Mouse (Mus musculus) midbrain, embryonic 15.5 days (tissue): ENCODE data around the gene Pms2. TPM values are rescaled to one million over a fixed set of nuclear protein-coding genes. Genes with fewer than 3 reads are reported as not detected.
A peak's percentile ranks its signal among the peaks of the same experiment; 100 is the strongest.

Experiments
- ATAC-seq: fragments of 200-750 bp; cut with Nextera tagmentation; replicated peaks from 2 replicates; pipeline ENCODE4 v1.8.0; 2017; ENCODE audit warnings: moderate TSS enrichment
- H3K27ac ChIP-seq: fragments of 300-500 bp; sonication (generic); 2 replicates; pipeline ENCODE4 v1.5.1; 2015; ENCODE audit warnings: mild to moderate bottlenecking, inconsistent platforms
- H3K27me3 ChIP-seq: fragments of 300-500 bp; sonication (generic); replicated peaks from 2 replicates; pipeline ENCODE4 v1.6.1; 2015; ENCODE audit warnings: inconsistent platforms
- H3K36me3 ChIP-seq: fragments of 300-500 bp; sonication (generic); replicated peaks from 2 replicates; pipeline ENCODE4 v1.6.1; 2015; ENCODE audit warnings: inconsistent platforms
- H3K4me1 ChIP-seq: fragments of 300-500 bp; sonication (generic); 2 replicates; pipeline ENCODE4 v1.6.1; 2015; ENCODE audit warnings: inconsistent platforms
- H3K4me2 ChIP-seq: fragments of 300-500 bp; sonication (generic); 2 replicates; pipeline ENCODE4 v1.6.1; 2015; ENCODE audit warnings: inconsistent platforms, mild to moderate bottlenecking, moderate library complexity
- H3K4me3 ChIP-seq: fragments of 300-500 bp; sonication (generic); 2 replicates; pipeline ENCODE4 v1.5.1; 2015; ENCODE audit warnings: mild to moderate bottlenecking, inconsistent platforms
- H3K9ac ChIP-seq: fragments of 300-500 bp; sonication (generic); 2 replicates; pipeline ENCODE4 v1.6.1; 2015; ENCODE audit warnings: mild to moderate bottlenecking, inconsistent platforms
- H3K9me3 ChIP-seq: fragments of 300-500 bp; sonication (generic); 2 replicates; pipeline ENCODE4 v1.6.1; 2016; ENCODE audit warnings: inconsistent platforms
- WGBS: fragments of 180-500 bp; shearing (Covaris S2); methylation state at CpG from one replicate; pipeline ENCODE4 v1.1.7; 2015; ENCODE audit warnings: mixed read lengths; 5-methylcytosine and 5-hydroxymethylcytosine counted together
- polyA plus RNA-seq: library from polyadenylated mRNA; unstranded; fragments of >200 nt; fragmentation: Nextera tagmentation; extraction: Ambion mirVana; gene quantifications from 2 replicates; pipeline ENCODE4 v1.2.1, GENCODE M21; 2015

The Pms2 gene
- polyA plus RNA-seq, 1 experiment from 2014 or later: 27.4 TPM

DNA sequence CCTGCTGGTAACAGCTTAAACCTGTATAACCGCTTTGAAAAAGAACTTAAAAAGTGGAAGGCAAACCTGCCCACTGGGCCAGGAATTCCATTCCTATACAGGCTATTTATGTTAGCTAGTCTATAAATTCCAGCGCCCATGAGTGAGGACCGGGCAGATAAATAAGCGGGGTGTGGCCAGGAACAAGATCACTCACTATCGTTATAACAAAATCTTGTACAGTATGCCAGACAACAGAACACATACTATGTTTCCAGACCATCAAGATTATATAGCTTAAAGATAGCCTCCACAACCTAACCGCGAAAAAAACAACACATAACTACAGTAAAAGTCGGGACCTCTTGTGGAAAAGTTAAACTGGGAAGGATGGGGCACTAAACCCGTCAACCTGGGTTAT is 838 bp upstream of the Pms2 start:
- Histone ChIP-seq H3K4me2 (peak overlapping the region; percentile 76), H3K27me3 (no peaks in the 10 kb centered on the region), H3K9me3 (no peaks in the 10 kb centered on the region), H3K36me3 (peaks cover 19% of the 10 kb centered on the region), H3K9ac (peak overlapping the region; percentile 70), H3K4me3 (peak overlapping the region; percentile 75), H3K4me1 (peaks cover 28% of the 10 kb centered on the region), H3K27ac (peak overlapping the region; percentile 87)
- ATAC-seq: no peak; the same call in 1 of the 2 replicates
- 2% methylated on average over 9 of the region's 9 CpGs for WGBS

DNA sequence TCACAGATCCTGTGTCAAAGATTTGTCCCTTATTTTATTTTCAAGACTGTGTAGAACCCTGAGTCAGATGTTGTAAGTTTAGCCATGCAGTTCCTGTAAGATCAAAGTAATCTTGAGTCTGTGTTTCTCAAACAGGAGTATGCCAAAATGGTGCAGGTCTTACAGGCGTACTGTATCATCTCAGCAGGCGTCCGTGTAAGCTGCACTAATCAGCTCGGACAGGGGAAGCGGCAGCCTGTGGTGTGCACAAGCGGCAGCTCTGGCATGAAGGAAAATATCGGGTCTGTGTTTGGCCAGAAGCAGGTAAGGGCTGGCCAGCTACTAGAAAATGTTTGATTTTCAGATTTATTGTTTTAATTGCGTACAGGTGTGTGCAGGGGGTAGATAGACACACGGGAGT is 6.5 kb downstream of the Pms2 start:
- no peak for ATAC-seq
- Histone ChIP-seq H3K27me3 (no peaks in the 10 kb centered on the region), H3K36me3 (peaks cover 33% of the 10 kb centered on the region), H3K4me1 (no peaks in the 10 kb centered on the region; the same call in 1 of the 2 replicates), H3K4me2 (no peak overlapping the region), H3K9ac (no peak overlapping the region), H3K27ac (no peak overlapping the region), H3K4me3 (no peak overlapping the region), H3K9me3 (no peaks in the 10 kb centered on the region)
- 89% methylated on average over 9 of the region's 9 CpGs for WGBS

- Histone ChIP-seq H3K4me3 (no peak overlapping the region), H3K27ac (no peak overlapping the region), H3K27me3 (no peaks in the 10 kb centered on the region), H3K36me3 (peaks cover 41% of the 10 kb centered on the region), H3K9ac (no peak overlapping the region), H3K4me2 (no peak overlapping the region), H3K4me1 (no peaks in the 10 kb centered on the region), H3K9me3 (no peaks in the 10 kb centered on the region)
- ATAC-seq: no peak
- 44% methylated on average over 5 of the region's 5 CpGs for WGBS
Measured at GRCm38 (mm10) chr5:143917418-143917817, 7.7 kb downstream of the Pms2 start.

GRCm38 (mm10) chr5:143918120-143918519 is 8.4 kb downstream of the Pms2 start:
- Histone ChIP-seq H3K4me1 (no peaks in the 10 kb centered on the region), H3K27me3 (no peaks in the 10 kb centered on the region), H3K27ac (no peak overlapping the region), H3K36me3 (peaks cover 48% of the 10 kb centered on the region), H3K4me3 (no peak overlapping the region), H3K9me3 (no peaks in the 10 kb centered on the region), H3K9ac (no peak overlapping the region), H3K4me2 (no peak overlapping the region)
- no peak for ATAC-seq
- 91% methylated on average over 3 of the region's 3 CpGs for WGBS

- Histone ChIP-seq H3K9me3 (no peaks in the 10 kb centered on the region), H3K4me1 (no peaks in the 10 kb centered on the region), H3K36me3 (peaks cover 67% of the 10 kb centered on the region), H3K27me3 (no peaks in the 10 kb centered on the region), H3K27ac (no peak overlapping the region), H3K4me2 (no peak overlapping the region), H3K9ac (no peak overlapping the region), H3K4me3 (no peak overlapping the region)
- ATAC-seq: no peak
- 91% methylated on average over 6 of the region's 6 CpGs for WGBS
Measured at GRCm38 (mm10) chr5:143924781-143925452, 15.2 kb downstream of the Pms2 start.

GRCm38 (mm10) chr5:143927875-143928274 is 18.1 kb downstream of the Pms2 start, which contains the start of gene Gm42421:
Gm42421 (plus strand) TSS chr5:143928175.
- Histone ChIP-seq H3K27ac (no peak within 1 kb of the TSS), H3K36me3 (peaks cover 56% of the 10 kb centered on the region), H3K4me1 (no peaks in the 10 kb centered on the region; the same call in 1 of the 2 replicates), H3K4me3 (no peak within 1 kb of the TSS), H3K4me2 (no peak within 1 kb of the TSS), H3K27me3 (no peaks in the 10 kb centered on the region), H3K9me3 (no peaks in the 10 kb centered on the region), H3K9ac (no peak within 1 kb of the TSS)
- whole genome bisulfite sequencing: 95% methylated on average over 8 of the region's 8 CpGs
- ATAC-seq: no peak

DNA sequence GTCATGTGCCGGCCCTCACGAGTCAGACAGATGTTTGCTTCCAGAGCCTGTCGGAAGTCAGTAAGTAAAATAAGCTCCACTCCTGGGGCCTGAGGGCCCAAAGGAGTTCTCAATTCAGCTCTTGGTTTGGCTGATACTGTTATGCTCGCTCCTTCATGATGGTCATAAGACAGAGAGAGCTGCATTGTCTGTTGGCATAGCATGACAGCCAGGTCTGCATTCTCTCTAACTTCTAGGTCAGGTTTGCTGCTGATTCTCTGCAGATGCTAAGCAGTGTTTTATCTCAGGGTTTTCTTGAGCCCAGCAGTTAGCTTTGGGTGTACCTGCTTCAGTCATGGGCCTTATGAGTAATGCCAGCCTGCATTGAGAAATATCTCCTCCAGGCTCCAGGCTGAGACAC is 19.5 kb downstream of the Pms2 start:
- H3K27ac ChIP-seq: no peak overlapping the region
- H3K9ac ChIP-seq: no peak overlapping the region
- H3K4me3 ChIP-seq: no peak overlapping the region
- H3K9me3 ChIP-seq: no peaks in the 10 kb centered on the region
- no peak for ATAC-seq
- H3K27me3 ChIP-seq: no peaks in the 10 kb centered on the region
- no peaks in the 10 kb centered on the region; the same call in 1 of the 2 replicates for H3K4me1 ChIP-seq
- no peak overlapping the region for H3K4me2 ChIP-seq
- H3K36me3 ChIP-seq: peaks cover 46% of the 10 kb centered on the region
- WGBS: 93% methylated on average over 4 of the region's 4 CpGs

GRCm38 (mm10) chr5:143930656-143931055 is 20.9 kb downstream of the Pms2 start:
- no peaks in the 10 kb centered on the region; the same call in 1 of the 2 replicates for H3K4me1 ChIP-seq
- no peak overlapping the region for H3K4me2 ChIP-seq
- no peak overlapping the region for H3K9ac ChIP-seq
- H3K27me3 ChIP-seq: no peaks in the 10 kb centered on the region
- H3K9me3 ChIP-seq: no peaks in the 10 kb centered on the region
- peaks cover 40% of the 10 kb centered on the region for H3K36me3 ChIP-seq
- no peak for ATAC-seq
- no peak overlapping the region for H3K27ac ChIP-seq
- H3K4me3 ChIP-seq: no peak overlapping the region
- 94% methylated on average over 12 of the region's 12 CpGs for WGBS

GRCm38 (mm10) chr5:143931863-143932580 is 22.3 kb downstream of the Pms2 start:
- no peaks in the 10 kb centered on the region for H3K27me3 ChIP-seq
- no peaks in the 10 kb centered on the region; the same call in 1 of the 2 replicates for H3K4me1 ChIP-seq
- H3K9me3 ChIP-seq: no peaks in the 10 kb centered on the region
- H3K4me2 ChIP-seq: no peak overlapping the region
- 91% methylated on average over 6 of the region's 6 CpGs for WGBS
- no peak overlapping the region for H3K9ac ChIP-seq
- peaks cover 27% of the 10 kb centered on the region for H3K36me3 ChIP-seq
- H3K4me3 ChIP-seq: no peak overlapping the region
- H3K27ac ChIP-seq: no peak overlapping the region
- no peak for ATAC-seq

- Histone ChIP-seq H3K27me3 (no peaks in the 10 kb centered on the region), H3K4me1 (no peaks in the 10 kb centered on the region; the same call in 1 of the 2 replicates), H3K9me3 (no peaks in the 10 kb centered on the region), H3K4me3 (no peak within 1 kb of the TSS; the same call in 1 of the 2 replicates), H3K4me2 (peak within 1 kb of the TSS; percentile 17; the same call in 1 of the 2 replicates), H3K9ac (no peak within 1 kb of the TSS), H3K36me3 (peaks cover 27% of the 10 kb centered on the region; the same call in 1 of the 2 replicates), H3K27ac (no peak within 1 kb of the TSS)
- no peak for ATAC-seq
- 18% methylated on average over 8 of the region's 8 CpGs for WGBS
Measured at GRCm38 (mm10) chr5:143932831-143933230, 23.1 kb downstream of the Pms2 start, which contains the start of gene Rsph10b. Rsph10b (plus strand) TSS chr5:143933035.

- Histone ChIP-seq H3K9me3 (no peaks in the 10 kb centered on the region), H3K27me3 (no peaks in the 10 kb centered on the region), H3K9ac (no peak overlapping the region), H3K4me3 (no peak overlapping the region), H3K27ac (no peak overlapping the region), H3K4me1 (no peaks in the 10 kb centered on the region; the same call in 1 of the 2 replicates), H3K4me2 (no peak overlapping the region), H3K36me3 (peaks cover 22% of the 10 kb centered on the region; the same call in 1 of the 2 replicates)
- 83% methylated on average over 11 of the region's 11 CpGs for WGBS
- ATAC-seq: no peak
Measured at GRCm38 (mm10) chr5:143933414-143933813, 23.6 kb downstream of the Pms2 start.

GRCm38 (mm10) chr5:143933875-143934274 is 24.1 kb downstream of the Pms2 start:
- peaks cover 17% of the 10 kb centered on the region; the same call in 1 of the 2 replicates for H3K36me3 ChIP-seq
- H3K9ac ChIP-seq: no peak overlapping the region
- no peak for ATAC-seq
- no peak overlapping the region for H3K4me3 ChIP-seq
- no peak overlapping the region for H3K4me2 ChIP-seq
- no peaks in the 10 kb centered on the region; the same call in 1 of the 2 replicates for H3K4me1 ChIP-seq
- H3K27ac ChIP-seq: no peak overlapping the region
- H3K27me3 ChIP-seq: no peaks in the 10 kb centered on the region
- H3K9me3 ChIP-seq: no peaks in the 10 kb centered on the region
- WGBS: 90% methylated on average over 1 of the region's 1 CpGs
